Mouse (Mus musculus) liver, embryonic 16.5 days (tissue): ENCODE results near the gene Olfr311. TPM values are rescaled to one million over a fixed set of nuclear protein-coding genes. Genes with fewer than 3 reads are reported as not detected.
"Not testable (repeated sequence)": the region's sequence is repeated elsewhere in the genome, so short reads cannot be mapped to it uniquely, and the experiment has no call there.

ENCODE experiments used
- ATAC-seq: fragments of 200-750 bp; cut with Nextera tagmentation; 2 replicates; pipeline ENCODE4 v1.8.0; 2017; ENCODE audit warnings: low read depth, mild to moderate bottlenecking, moderate number of reproducible peaks, moderate library complexity
- H3K27ac ChIP-seq: fragments of 300-500 bp; sonication (generic); 2 replicates; pipeline ENCODE4 v1.5.1; 2014; ENCODE audit warnings: mild to moderate bottlenecking, low read length
- H3K27me3 ChIP-seq: fragments of 300-500 bp; sonication (generic); 2 replicates; pipeline ENCODE4 v1.6.1; 2014; ENCODE audit warnings: low read depth, low read length, mixed read lengths; ENCODE audit not compliant: control insufficient read depth, insufficient read depth
- H3K36me3 ChIP-seq: fragments of 300-500 bp; sonication (generic); 2 replicates; pipeline ENCODE4 v1.6.1; 2014; ENCODE audit warnings: mild to moderate bottlenecking; ENCODE audit not compliant: control insufficient read depth, insufficient read depth
- H3K4me1 ChIP-seq: fragments of 300-500 bp; sonication (generic); 2 replicates; pipeline ENCODE4 v1.6.1; 2014; ENCODE audit warnings: low read depth, low read length, mixed read lengths; ENCODE audit not compliant: control insufficient read depth
- H3K4me2 ChIP-seq: fragments of 300-500 bp; sonication (generic); 2 replicates; pipeline ENCODE4 v1.6.1; 2014; ENCODE audit warnings: low read depth, low read length, mixed read lengths
- H3K4me3 ChIP-seq: fragments of 300-500 bp; sonication (generic); 2 replicates; pipeline ENCODE4 v1.5.1; 2014; ENCODE audit warnings: low read depth, mild to moderate bottlenecking, low read length
- H3K9ac ChIP-seq: fragments of 300-500 bp; sonication (generic); 2 replicates; pipeline ENCODE4 v1.6.1; 2014; ENCODE audit warnings: low read depth, low read length
- H3K9me3 ChIP-seq: fragments of 300-500 bp; sonication (generic); replicated peaks from 2 replicates; pipeline ENCODE4 v1.6.1; 2016; ENCODE audit warnings: low read length; ENCODE audit not compliant: control insufficient read depth
- WGBS: fragments of 180-500 bp; shearing (Covaris S2); extraction: QIAGEN DNeasy Blood & Tissue Kit; methylation state at CpG from one replicate; pipeline ENCODE4 v1.1.7; 2014; ENCODE audit not compliant: insufficient replicate concordance; 5-methylcytosine and 5-hydroxymethylcytosine counted together
- polyA plus RNA-seq: library from polyadenylated mRNA; unstranded; fragments of >200 nt; fragmentation: Nextera tagmentation; extraction: Ambion mirVana; gene quantifications from 2 replicates; pipeline ENCODE4 v1.2.1, GENCODE M21; 2015

Olfr311 gene
- polyA plus RNA-seq: not detected in 2 replicates

DNA sequence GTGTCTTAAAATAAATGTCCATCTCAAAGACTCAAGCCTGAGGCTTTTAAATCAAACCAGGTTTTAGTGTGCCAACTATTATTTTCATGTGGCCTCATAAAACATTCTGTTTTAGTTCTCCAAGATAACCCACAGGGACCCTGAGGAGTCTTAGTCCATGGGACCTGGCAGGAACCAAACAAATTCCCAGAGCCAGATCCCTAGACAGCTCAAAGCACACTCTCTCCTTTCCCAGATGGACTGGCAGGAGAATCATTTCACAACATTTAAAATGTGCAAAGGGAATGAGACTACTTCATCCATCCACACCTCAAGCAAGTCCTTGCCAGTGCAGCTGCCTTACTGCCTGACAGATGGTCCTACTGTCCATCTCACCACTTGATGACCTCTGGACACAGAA is at the start of gene Olfr311:
Gene Olfr311 (plus strand): TSS at position 301 of the 400 bp plus-strand sequence.
- H3K27me3 ChIP-seq, H3K4me1 ChIP-seq, ATAC-seq, H3K36me3 ChIP-seq, H3K27ac ChIP-seq, H3K9me3 ChIP-seq, H3K4me2 ChIP-seq, H3K4me3 ChIP-seq, H3K9ac ChIP-seq: not testable (repeated sequence)

DNA sequence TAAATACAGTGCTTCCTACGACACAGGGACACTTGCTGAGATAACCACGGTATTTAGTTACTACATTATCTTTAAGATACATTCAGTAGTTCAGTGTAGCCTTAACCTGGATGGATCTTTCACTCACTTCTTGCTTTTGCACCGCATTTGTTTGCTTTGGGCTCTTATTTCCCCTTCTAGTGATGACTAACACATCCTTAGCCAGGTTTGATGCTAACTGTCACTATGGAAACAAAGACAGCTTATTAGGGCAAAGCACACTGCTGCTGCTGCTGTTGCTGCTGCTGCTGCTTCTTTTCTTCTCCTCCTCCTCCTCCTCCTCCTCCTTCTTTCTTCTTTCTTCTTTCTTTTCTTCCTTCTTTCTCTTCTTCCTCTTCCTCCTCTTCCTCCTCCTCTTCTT is 49.5 kb upstream of the Olfr311 start:
- Histone ChIP-seq H3K27ac (no peak overlapping the region), H3K4me3 (no peak overlapping the region), H3K4me2 (no peak overlapping the region), H3K4me1 (no peaks in the 10 kb centered on the region), H3K9ac (no peak overlapping the region), H3K36me3 (no peaks in the 10 kb centered on the region), H3K9me3 (no peaks in the 10 kb centered on the region), H3K27me3 (no peaks in the 10 kb centered on the region)
- no peak for ATAC-seq
- 29% methylated on average over 3 of the region's 3 CpGs for WGBS

DNA sequence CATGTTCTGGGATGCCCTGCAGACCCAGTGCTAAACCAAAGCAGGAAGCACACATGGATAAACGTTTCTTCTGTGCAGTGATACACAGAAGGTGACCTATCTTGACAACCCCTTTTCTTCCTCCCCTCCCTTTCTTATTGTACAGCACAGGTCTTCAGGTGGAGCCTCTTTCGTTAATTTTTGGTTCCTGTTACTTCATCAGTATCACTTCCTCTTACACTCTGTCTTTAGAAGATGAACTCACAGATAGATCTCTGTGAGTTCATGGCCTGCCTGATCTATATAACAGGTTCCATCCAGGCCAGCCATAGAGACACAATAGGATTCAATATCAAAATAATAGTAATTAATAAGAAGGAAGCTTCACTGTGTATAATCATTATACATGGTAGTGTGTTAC is 49.0 kb upstream of the Olfr311 start:
- H3K9ac ChIP-seq: no peak overlapping the region
- no peaks in the 10 kb centered on the region for H3K9me3 ChIP-seq
- H3K27ac ChIP-seq: no peak overlapping the region
- 21% methylated on average over 2 of the region's 2 CpGs for WGBS
- no peak overlapping the region for H3K4me3 ChIP-seq
- no peaks in the 10 kb centered on the region for H3K4me1 ChIP-seq
- no peak overlapping the region for H3K4me2 ChIP-seq
- ATAC-seq: no peak
- no peaks in the 10 kb centered on the region for H3K36me3 ChIP-seq
- no peaks in the 10 kb centered on the region for H3K27me3 ChIP-seq

DNA sequence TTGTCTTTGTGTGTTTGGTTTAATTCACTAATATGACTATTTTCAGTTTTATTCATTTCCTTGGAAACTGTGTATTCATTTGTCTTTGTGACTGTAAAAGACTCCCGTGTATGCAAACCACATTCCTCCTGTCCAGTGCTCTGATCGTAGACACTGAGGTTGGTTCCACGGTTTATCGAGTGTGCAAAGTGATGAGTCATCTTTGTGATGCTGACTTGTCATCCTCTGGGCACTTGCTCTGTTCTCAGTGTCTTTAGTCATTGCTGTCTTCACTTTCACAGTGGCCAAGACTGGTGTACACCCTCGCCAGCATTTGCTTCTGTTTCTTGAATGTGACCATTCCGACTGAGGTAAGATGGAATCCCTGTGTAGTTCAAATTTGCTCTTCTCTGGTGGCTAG is 48.4 kb upstream of the Olfr311 start:
- no peak overlapping the region for H3K27ac ChIP-seq
- H3K9ac ChIP-seq: no peak overlapping the region
- H3K4me1 ChIP-seq: no peaks in the 10 kb centered on the region
- no peak overlapping the region for H3K4me3 ChIP-seq
- no peaks in the 10 kb centered on the region for H3K9me3 ChIP-seq
- H3K4me2 ChIP-seq: no peak overlapping the region
- WGBS: 38% methylated on average over 6 of the region's 6 CpGs
- no peaks in the 10 kb centered on the region for H3K27me3 ChIP-seq
- no peaks in the 10 kb centered on the region for H3K36me3 ChIP-seq
- no peak for ATAC-seq

- H3K27me3 ChIP-seq: no peaks in the 10 kb centered on the region
- 81% methylated on average over 2 of the region's 2 CpGs for WGBS
- no peak overlapping the region for H3K4me3 ChIP-seq
- H3K36me3 ChIP-seq: no peaks in the 10 kb centered on the region
- H3K9ac ChIP-seq: no peak overlapping the region
- no peak overlapping the region for H3K27ac ChIP-seq
- no peak for ATAC-seq
- no peak overlapping the region for H3K4me2 ChIP-seq
- no peaks in the 10 kb centered on the region for H3K4me1 ChIP-seq
- no peaks in the 10 kb centered on the region for H3K9me3 ChIP-seq
These were observed 43.2 kb upstream of the Olfr311 start for GRCm38 (mm10) chr11:58795856-58796255.

GRCm38 (mm10) chr11:58796850-58797249 is 42.2 kb upstream of the Olfr311 start:
- Histone ChIP-seq H3K27ac (no peak overlapping the region), H3K4me2 (no peak overlapping the region), H3K27me3 (no peaks in the 10 kb centered on the region), H3K9ac (no peak overlapping the region), H3K4me3 (no peak overlapping the region), H3K9me3 (no peaks in the 10 kb centered on the region), H3K4me1 (no peaks in the 10 kb centered on the region), H3K36me3 (no peaks in the 10 kb centered on the region)
- 62% methylated on average over 7 of the region's 7 CpGs for WGBS
- ATAC-seq: no peak

DNA sequence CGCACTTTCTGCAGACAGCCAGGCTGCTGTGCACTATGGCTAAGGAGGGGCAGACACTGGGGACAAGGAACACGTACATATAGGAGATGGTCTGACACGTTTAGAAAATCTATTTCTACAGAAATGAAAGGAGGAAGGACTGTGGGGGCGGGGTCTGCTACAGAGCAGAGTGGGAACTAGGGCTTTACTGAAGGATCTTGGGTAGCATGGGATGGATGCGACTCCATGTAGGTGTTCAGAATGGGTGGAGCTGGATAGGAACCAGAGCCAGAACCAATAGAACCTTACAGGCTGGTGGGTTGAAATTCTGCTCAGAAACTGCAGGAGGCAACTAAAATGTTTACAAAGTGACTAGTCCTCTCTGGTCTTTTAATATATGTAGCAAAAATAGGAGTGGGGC is 39.3 kb upstream of the Olfr311 start:
- Histone ChIP-seq H3K27me3 (no peaks in the 10 kb centered on the region), H3K9me3 (no peaks in the 10 kb centered on the region), H3K4me1 (no peaks in the 10 kb centered on the region; the same call in 1 of the 2 replicates), H3K36me3 (no peaks in the 10 kb centered on the region), H3K27ac (no peak overlapping the region), H3K9ac (no peak overlapping the region), H3K4me2 (no peak overlapping the region), H3K4me3 (no peak overlapping the region)
- ATAC-seq: no peak
- WGBS: 46% methylated on average over 5 of the region's 5 CpGs

- H3K9ac ChIP-seq: no peak within 1 kb of the TSS
- H3K4me2 ChIP-seq: no peak within 1 kb of the TSS
- no peaks in the 10 kb centered on the region for H3K36me3 ChIP-seq
- no peak for ATAC-seq
- WGBS: 39% methylated on average over 14 of the region's 14 CpGs
- H3K27me3 ChIP-seq: no peaks in the 10 kb centered on the region
- no peak within 1 kb of the TSS for H3K27ac ChIP-seq
- H3K4me3 ChIP-seq: no peak within 1 kb of the TSS
- no peaks in the 10 kb centered on the region; the same call in 1 of the 2 replicates for H3K4me1 ChIP-seq
- H3K9me3 ChIP-seq: no peaks in the 10 kb centered on the region
These were observed 37.4 kb upstream of the Olfr311 start, which contains the start of gene Fam183b for GRCm38 (mm10) chr11:58801558-58802228. Gene Fam183b, minus strand, starts transcription at chr11:58801960.

- Histone ChIP-seq H3K27me3 (no peaks in the 10 kb centered on the region), H3K9me3 (no peaks in the 10 kb centered on the region), H3K27ac (no peak overlapping the region), H3K4me1 (no peaks in the 10 kb centered on the region; the same call in 1 of the 2 replicates), H3K9ac (no peak overlapping the region), H3K4me2 (no peak overlapping the region), H3K36me3 (no peaks in the 10 kb centered on the region), H3K4me3 (no peak overlapping the region)
- WGBS: 43% methylated on average over 4 of the region's 4 CpGs
- no peak for ATAC-seq
These were observed 35.2 kb upstream of the Olfr311 start for GRCm38 (mm10) chr11:58803871-58804270.
